ENCODE assay signal across 10 mouse cellular contexts in the genomic region with DNA sequence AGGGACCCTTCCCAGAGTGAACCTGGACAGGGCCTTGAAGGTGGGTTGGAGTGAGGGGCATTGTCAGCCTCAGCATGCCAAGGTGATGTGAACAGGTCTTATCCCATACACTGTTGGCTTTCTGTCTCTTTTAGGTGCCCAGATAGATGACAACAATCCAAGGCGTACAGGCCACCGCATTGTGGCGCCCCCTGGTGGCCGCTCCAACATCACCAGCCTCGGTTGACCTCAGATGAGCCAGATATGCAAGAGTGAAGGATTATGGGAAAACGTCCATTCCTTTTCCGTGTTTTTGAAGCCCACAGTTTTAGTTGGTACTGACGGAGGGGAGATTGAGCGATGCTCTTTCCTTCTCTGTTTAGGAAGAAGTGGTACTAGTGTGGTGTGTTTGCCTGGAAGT. TPM values are rescaled to one million over a fixed set of nuclear protein-coding genes. Genes with fewer than 3 reads are reported as not detected.
DNase-seq lines count a peak whose midpoint lies in the region; ATAC-seq and TF ChIP-seq lines count a peak whose summit lies in the region.
"Had no signal": no experiment of that assay in that cellular context is flagged by ENCODE, and none has a peak within 500 bp of the region (broad histone marks: within the 10 kb centered on the region; RNA-seq: fewer than 3 reads in every experiment).

No protein-coding gene starts in this region.

- no peak overlapping the region for H3K4me3 ChIP-seq in lung, embryonic 14.5 days (ENCODE audit: low read depth, low read length)
- H3K4me3 ChIP-seq: embryonic facial prominence, embryonic 13.5 days; lung, embryonic 15.5 days had no signal

- no peaks in the 10 kb centered on the region for H3K4me1 ChIP-seq in lung, embryonic 14.5 days (ENCODE audit: insufficient read depth)
- H3K4me1 ChIP-seq: embryonic facial prominence, embryonic 13.5 days; lung, embryonic 15.5 days had no signal

- TF ChIP-seq CTCF in lung, embryonic 14.5 days (IDR thresholded peaks at IDR 0.05; ENCODE audit: low read depth) = peak; percentile 68

- no peak for ATAC-seq in lung, embryonic 14.5 days (ENCODE audit: insufficient read depth)
- ATAC-seq in erythroid progenitor cell, adult 5-6 weeks (replicated peaks; ENCODE audit: low FRiP score, poor library complexity, severe bottlenecking) = no peak

- H3K9me3 ChIP-seq in lung, embryonic 14.5 days (ENCODE audit: low read depth, low read length) = no peaks in the 10 kb centered on the region
- H3K9me3 ChIP-seq: embryonic facial prominence, embryonic 13.5 days; lung, embryonic 15.5 days had no signal

- H3K9ac ChIP-seq in lung, embryonic 14.5 days = no peak overlapping the region
- H3K9ac ChIP-seq: embryonic facial prominence, embryonic 13.5 days; lung, embryonic 15.5 days had no signal

- no peaks in the 10 kb centered on the region for H3K36me3 ChIP-seq in lung, embryonic 14.5 days (ENCODE audit: insufficient read depth)
- H3K36me3 ChIP-seq: lung, embryonic 15.5 days had no signal

- 58% methylated on average over 9 of the region's 9 CpGs for WGBS in lung, embryonic 14.5 days

- H3K27me3 ChIP-seq in lung, embryonic 14.5 days (ENCODE audit: insufficient read depth, low read length) = no peaks in the 10 kb centered on the region
- H3K27me3 ChIP-seq: embryonic facial prominence, embryonic 13.5 days; lung, embryonic 15.5 days had no signal

- DNase-seq in cerebellum, adult 11 months = peak; percentile 30
- DNase-seq in cerebellum, adult 9-11 months = no peak
- peak; percentile 5 for DNase-seq in lung, embryonic 14.5 days
- no peak for DNase-seq in lung, postnatal 25 days (ENCODE audit: low spot score)
- DNase-seq in cerebellum, adult 8-10 months = peak; percentile 28
- peak; percentile 16 for DNase-seq in retina, postnatal 1 day
- DNase-seq in Muller cell, postnatal 12 days (ENCODE audit: inconsistent ontology term) = no peak

- no peak overlapping the region for H3K27ac ChIP-seq in lung, embryonic 14.5 days (ENCODE audit: low read depth)
- H3K27ac ChIP-seq: embryonic facial prominence, embryonic 13.5 days; lung, embryonic 15.5 days had no signal

- H3K4me2 ChIP-seq in lung, embryonic 14.5 days = no peak overlapping the region
- H3K4me2 ChIP-seq: embryonic facial prominence, embryonic 13.5 days; lung, embryonic 15.5 days had no signal

RNA-seq across cellular contexts. Expression of a gene that starts 45.7 kb away (rescaled TPM):
- 20.3 and 20.6 TPM in 2 replicates for polyA plus RNA-seq in lung, embryonic 14.5 days (2014; fragmentation: Nextera tagmentation; extraction: Ambion mirVana)
- total RNA-seq in erythroid progenitor cell, adult 5-6 weeks (2015; ENCODE audit: low replicate concordance) = not detected in 2 replicates
- total RNA-seq in erythroid progenitor cell, adult 5-6 weeks (2017; ENCODE audit: low replicate concordance) = 0.51 TPM in 1 of 2 replicates, not detected in the other

RNA-seq across cellular contexts. Expression of a gene that starts 47.3 kb away (rescaled TPM):
- polyA plus RNA-seq in lung, embryonic 14.5 days (2014; fragmentation: Nextera tagmentation; extraction: Ambion mirVana) = 21.6 and 21.7 TPM in 2 replicates
- total RNA-seq in erythroid progenitor cell, adult 5-6 weeks (2015; ENCODE audit: low replicate concordance) = not detected in 2 replicates
- total RNA-seq in erythroid progenitor cell, adult 5-6 weeks (2017; ENCODE audit: low replicate concordance) = not detected in 2 replicates

RNA-seq across cellular contexts. Expression of a gene that starts 49.2 kb away (rescaled TPM):
- 14.5 and 15.6 TPM in 2 replicates for polyA plus RNA-seq in lung, embryonic 14.5 days (2014; fragmentation: Nextera tagmentation; extraction: Ambion mirVana)
- total RNA-seq in erythroid progenitor cell, adult 5-6 weeks (2015; ENCODE audit: low replicate concordance) = not detected in 2 replicates
- total RNA-seq in erythroid progenitor cell, adult 5-6 weeks (2017; ENCODE audit: low replicate concordance) = 0.51 TPM in 1 of 2 replicates, not detected in the other

Comparison
In these comparisons a context has a peak if more than half of its experiments do, and no peak if none do; other contexts are left out.
1. DNase-seq: peak in cerebellum, adult 11 months (single experiment), lung, embryonic 14.5 days (single experiment), cerebellum, adult 8-10 months (single experiment) and retina, postnatal 1 day (single experiment); none in cerebellum, adult 9-11 months (single experiment), lung, postnatal 25 days (single experiment) and Muller cell, postnatal 12 days (single experiment).